Mouse (Mus musculus) CH12.LX (cell line): ENCODE measurements around the gene Ttc3.

Experiments
- CHD1 ChIP-seq: IDR thresholded peaks from 2 replicates; pipeline ENCODE4 v1.6.1; 2012; ENCODE audit warnings: low read depth, low read length, improper control_type of control experiment, inconsistent platforms
- CTCF ChIP-seq, 2 experiments: IDR thresholded peaks in 1 of 2; conservative IDR thresholded peaks in 1 of 2; 2 replicates each; pipeline ENCODE4 v1.5.1; 2011 to 2012; ENCODE audit warnings: low read depth in 2 of 2, low read length in 2 of 2, improper control_type of control experiment in 1 of 2, inconsistent platforms in 1 of 2, mild to moderate bottlenecking in 1 of 2, moderate library complexity in 1 of 2
- MAFK ChIP-seq: IDR thresholded peaks from 2 replicates; pipeline ENCODE4 v1.6.1; 2011; ENCODE audit warnings: low read length, improper control_type of control experiment; ENCODE audit not compliant: insufficient replicate concordance
- POLR2A ChIP-seq: IDR thresholded peaks from 2 replicates; pipeline ENCODE4 v1.6.1; 2011; ENCODE audit warnings: low read depth, mild to moderate bottlenecking, improper control_type of control experiment, low read length
- POLR2AphosphoS2 ChIP-seq: IDR thresholded peaks from 2 replicates; pipeline ENCODE4 v1.6.1; 2011; ENCODE audit warnings: low read depth, low read length, improper control_type of control experiment
- RCOR1 ChIP-seq: conservative IDR thresholded peaks from 2 replicates; pipeline ENCODE4 v1.6.1; 2012; ENCODE audit warnings: low read depth, mild to moderate bottlenecking, inconsistent platforms, low read length, improper control_type of control experiment
- TCF12 ChIP-seq: IDR thresholded peaks from 2 replicates; pipeline ENCODE4 v1.6.1; 2014; ENCODE audit warnings: low read depth, mild to moderate bottlenecking, inconsistent platforms, low read length, improper control_type of control experiment
- UBTF ChIP-seq: IDR thresholded peaks from 2 replicates; pipeline ENCODE4 v1.6.1; 2012; ENCODE audit warnings: low read depth, mild to moderate bottlenecking, inconsistent platforms, low read length, improper control_type of control experiment, moderate library complexity
- ZNF384 ChIP-seq: IDR thresholded peaks from 2 replicates; pipeline ENCODE4 v1.6.1; 2012; ENCODE audit warnings: low read depth, low read length, improper control_type of control experiment, inconsistent platforms

- no peak for TF ChIP-seq RCOR1
- no peak for TF ChIP-seq ZNF384
- TF ChIP-seq CTCF (conservative IDR thresholded peaks at IDR 0.05 in 1 of 2, IDR thresholded peaks at IDR 0.05 in 1 of 2; ENCODE audit: low read depth in 2 of 2, low read length in 2 of 2) = no peak
- TF ChIP-seq POLR2A = no peak
- no peak for TF ChIP-seq TCF12
- TF ChIP-seq CHD1 = no peak
- TF ChIP-seq POLR2AphosphoS2 = no peak
- TF ChIP-seq UBTF = no peak
- TF ChIP-seq MAFK = no peak
Observed at GRCm38 (mm10) chr16:94414151-94414550, 43.7 kb downstream of the Ttc3 start.
